8 mouse cellular contexts compared by ENCODE assay signal in the genomic region with DNA sequence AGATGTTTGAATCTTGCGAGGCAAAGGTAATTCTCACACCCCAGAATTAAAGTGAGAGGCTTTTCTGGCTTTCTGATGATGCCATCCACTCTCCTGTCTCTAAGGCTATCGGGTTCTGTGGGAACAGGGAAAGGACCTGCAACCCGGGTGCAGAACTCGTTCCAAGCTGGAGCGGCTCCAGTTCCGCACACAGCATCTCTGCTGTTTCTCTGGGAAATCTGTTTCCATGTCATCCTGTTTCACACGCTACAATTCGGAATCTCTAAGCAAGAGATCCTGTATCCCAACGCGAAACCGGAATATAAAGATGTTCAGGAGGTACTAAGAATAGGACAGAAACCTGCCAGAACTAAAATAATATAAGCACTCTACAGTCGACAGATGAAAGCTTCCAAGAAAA. TPM values are rescaled to one million over a fixed set of nuclear protein-coding genes. Genes with fewer than 3 reads are reported as not detected.
A peak's percentile ranks its signal among the peaks of the same experiment; 100 is the strongest.
DNase-seq lines count a peak whose midpoint lies in the region; ATAC-seq and TF ChIP-seq lines count a peak whose summit lies in the region.
"Had no signal": no experiment of that assay in that cellular context is flagged by ENCODE, and none has a peak within 500 bp of the region (broad histone marks: within the 10 kb centered on the region; RNA-seq: fewer than 3 reads in every experiment).

No protein-coding gene starts in this region.

- H3K36me3 ChIP-seq in liver, postnatal 0 days (replicated peaks; ENCODE audit: insufficient read depth, low read length): no peaks in the 10 kb centered on the region
- H3K36me3 ChIP-seq in liver, embryonic 12.5 days: no peaks in the 10 kb centered on the region
- no peaks in the 10 kb centered on the region for H3K36me3 ChIP-seq in hindbrain, embryonic 15.5 days
- H3K36me3 ChIP-seq: limb, embryonic 15.5 days had no signal

- no peak for TF ChIP-seq CTCF in liver, postnatal 0 days (IDR thresholded peaks at IDR 0.05; ENCODE audit: low read depth)
- TF ChIP-seq CTCF in cortical plate, adult 2 months (IDR thresholded peaks at IDR 0.05; ENCODE audit: extremely low read depth, insufficient read depth, low read length): no peak

- ATAC-seq in liver, postnatal 0 days: no peak
- no peak for ATAC-seq in liver, embryonic 12.5 days
- no peak for ATAC-seq in hindbrain, embryonic 15.5 days (ENCODE audit: low FRiP score, low read depth)
- no peak for ATAC-seq in CD4-positive, CD25-positive, alpha-beta regulatory T cell, adult 4 months

- no peak for DNase-seq in liver, postnatal 0 days
- DNase-seq in retina, postnatal 1 day: peak; percentile 22
- no peak for DNase-seq in kidney, adult 18-20 months

- H3K4me3 ChIP-seq in liver, postnatal 0 days (ENCODE audit: low read depth, low read length): peak overlapping the region; percentile 49; the same call in 1 of the 2 replicates
- no peak overlapping the region for H3K4me3 ChIP-seq in liver, embryonic 12.5 days
- H3K4me3 ChIP-seq in cortical plate, adult 2 months (ENCODE audit: insufficient read depth, low read length): peak overlapping the region; percentile 31; the same call in 1 of the 2 replicates
- H3K4me3 ChIP-seq in hindbrain, embryonic 15.5 days: peak overlapping the region; percentile 68

- H3K9me3 ChIP-seq in liver, postnatal 0 days (ENCODE audit: low read length): no peaks in the 10 kb centered on the region
- H3K9me3 ChIP-seq in liver, embryonic 12.5 days (replicated peaks): no peaks in the 10 kb centered on the region
- H3K9me3 ChIP-seq in hindbrain, embryonic 15.5 days: no peaks in the 10 kb centered on the region
- H3K9me3 ChIP-seq: limb, embryonic 15.5 days had no signal

- H3K27ac ChIP-seq in liver, postnatal 0 days (ENCODE audit: low read depth): no peak overlapping the region
- no peak overlapping the region for H3K27ac ChIP-seq in liver, embryonic 12.5 days
- no peak overlapping the region for H3K27ac ChIP-seq in cortical plate, adult 2 months (ENCODE audit: insufficient read depth, low read length)
- H3K27ac ChIP-seq in hindbrain, embryonic 15.5 days (replicated peaks): peak overlapping the region; percentile 66
- H3K27ac ChIP-seq: limb, embryonic 15.5 days had no signal

- H3K4me2 ChIP-seq in liver, postnatal 0 days (ENCODE audit: low read depth, low read length): no peak overlapping the region
- no peak overlapping the region for H3K4me2 ChIP-seq in liver, embryonic 12.5 days
- H3K4me2 ChIP-seq in hindbrain, embryonic 15.5 days: peak overlapping the region; percentile 95

- peaks cover 9% of the 10 kb centered on the region for H3K4me1 ChIP-seq in liver, postnatal 0 days (ENCODE audit: insufficient read depth)
- H3K4me1 ChIP-seq in liver, embryonic 12.5 days: peaks cover 16% of the 10 kb centered on the region
- H3K4me1 ChIP-seq in cortical plate, adult 2 months (ENCODE audit: control insufficient read depth, insufficient read depth, low read length): no peaks in the 10 kb centered on the region
- peaks cover 34% of the 10 kb centered on the region for H3K4me1 ChIP-seq in hindbrain, embryonic 15.5 days (replicated peaks)

- no peak for TF ChIP-seq POLR2A in cortical plate, adult 2 months (IDR thresholded peaks at IDR 0.05; ENCODE audit: extremely low read depth, insufficient read depth, low read length)

- TF ChIP-seq EP300 in liver, postnatal 0 days (IDR thresholded peaks at IDR 0.05; ENCODE audit: low read depth): no peak

- H3K27me3 ChIP-seq in liver, postnatal 0 days (ENCODE audit: insufficient read depth, low read length): peaks cover 55% of the 10 kb centered on the region
- H3K27me3 ChIP-seq in liver, embryonic 12.5 days (replicated peaks): peaks cover 74% of the 10 kb centered on the region
- peaks cover 10% of the 10 kb centered on the region; the same call in 1 of the 2 replicates for H3K27me3 ChIP-seq in hindbrain, embryonic 15.5 days

- H3K9ac ChIP-seq in liver, postnatal 0 days (replicated peaks): no peak overlapping the region
- no peak overlapping the region for H3K9ac ChIP-seq in liver, embryonic 12.5 days
- peak overlapping the region; percentile 71 for H3K9ac ChIP-seq in hindbrain, embryonic 15.5 days
- H3K9ac ChIP-seq: limb, embryonic 15.5 days had no signal

- WGBS in liver, postnatal 0 days (ENCODE audit: insufficient replicate concordance): 48% methylated on average over 12 of the region's 12 CpGs
- 43% methylated on average over 12 of the region's 12 CpGs for WGBS in liver, embryonic 12.5 days (ENCODE audit: insufficient replicate concordance)
- 22% methylated on average over 12 of the region's 12 CpGs for WGBS in hindbrain, embryonic 15.5 days

RNA-seq across cellular contexts. Expression of a gene that starts 3.2 kb away (rescaled TPM):
- polyA plus RNA-seq in liver, postnatal 0 days (2015; fragmentation: Nextera tagmentation; extraction: Ambion mirVana): 0.65 and 0.98 TPM in 2 replicates
- 0.79 and 1.3 TPM in 2 replicates for polyA plus RNA-seq in liver, embryonic 12.5 days (2016; fragmentation: Nextera tagmentation; extraction: Ambion mirVana)
- polyA plus RNA-seq in cortical plate, adult 2 months (2012; rRNA removed): 21.5 and 31.6 TPM in 2 replicates
- polyA plus RNA-seq in hindbrain, embryonic 15.5 days (2015; fragmentation: Nextera tagmentation; extraction: Ambion mirVana): 49.5 and 56.9 TPM in 2 replicates
- polyA plus RNA-seq in CD4-positive, CD25-positive, alpha-beta regulatory T cell, adult 4 months (2017; shearing (Covaris generic)): under 1 TPM in 1 of 2 experiments, not detected in 1; 0.12 TPM

RNA-seq across cellular contexts. Expression of a gene that starts 53.1 kb away (rescaled TPM):
- polyA plus RNA-seq in liver, postnatal 0 days (2015; fragmentation: Nextera tagmentation; extraction: Ambion mirVana): 2.5 and 3.2 TPM in 2 replicates
- 8.4 and 8.5 TPM in 2 replicates for polyA plus RNA-seq in liver, embryonic 12.5 days (2016; fragmentation: Nextera tagmentation; extraction: Ambion mirVana)
- 0.06 and 0.08 TPM in 2 replicates for polyA plus RNA-seq in cortical plate, adult 2 months (2012; rRNA removed)
- 0.08 and 0.12 TPM in 2 replicates for polyA plus RNA-seq in hindbrain, embryonic 15.5 days (2015; fragmentation: Nextera tagmentation; extraction: Ambion mirVana)
- under 1 TPM in 1 of 2 experiments, not detected in 1; 0.34 TPM for polyA plus RNA-seq in CD4-positive, CD25-positive, alpha-beta regulatory T cell, adult 4 months (2017; shearing (Covaris generic))
